Mouse (Mus musculus) spleen, postnatal 4 days (tissue): ENCODE results near the gene Lmntd2.

Source experiments
- DNase-seq, 2 experiments: peaks; one replicate each; pipeline ENCODE4 v3.0.0; 2022; ENCODE audit warnings: low spot score in 2 of 2

The Lmntd2 gene

DNA sequence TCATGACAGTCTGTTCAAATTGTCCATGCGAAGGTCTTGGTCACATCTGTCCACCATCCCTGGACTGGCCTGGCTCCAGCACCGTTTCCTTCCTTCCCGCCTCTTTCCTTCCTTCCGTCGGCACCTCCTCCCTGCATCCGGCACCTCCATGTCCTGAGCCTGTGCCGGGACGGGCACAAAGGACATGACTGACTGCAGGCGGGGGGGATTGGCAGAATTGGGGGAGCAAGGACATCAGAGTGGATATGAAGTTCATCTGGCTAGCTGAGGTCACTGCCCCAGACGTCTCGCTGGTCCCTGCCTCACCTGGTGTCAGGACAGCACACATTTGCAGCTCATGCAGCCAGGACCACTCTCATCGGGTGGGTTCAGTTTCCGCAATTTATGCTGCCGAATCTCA is 22.8 kb downstream of the Lmntd2 start:
- DNase-seq, result peak in 1 of 2 experiments; percentile 66

GRCm38 (mm10) chr7:141190220-141190619 is 23.7 kb downstream of the Lmntd2 start:
- DNase-seq, result peak in 1 of 2 experiments; percentile 55

GRCm38 (mm10) chr7:141188733-141189132 is 25.1 kb downstream of the Lmntd2 start:
- peak in 1 of 2 experiments; percentile 53 for DNase-seq

DNA sequence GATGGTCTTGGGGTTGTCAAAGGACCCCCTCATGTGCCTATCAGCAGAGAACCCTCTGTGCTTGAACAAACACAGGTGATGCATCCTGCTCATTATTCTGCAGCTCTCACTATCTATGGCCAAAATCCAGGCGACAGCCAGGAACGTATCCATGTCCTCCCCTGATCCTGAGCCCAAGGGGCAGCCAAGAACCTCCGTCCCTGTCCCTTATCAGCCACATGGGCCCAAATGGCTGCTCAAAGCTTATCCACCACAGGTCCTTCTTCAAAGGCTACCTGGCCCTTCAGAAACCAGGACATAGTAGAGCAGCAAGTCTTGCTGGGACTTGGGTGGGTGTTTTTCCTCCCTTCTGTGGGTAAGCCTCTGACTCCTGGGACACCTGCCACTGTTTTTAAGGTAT is 25.7 kb downstream of the Lmntd2 start:
- no peak for DNase-seq

GRCm38 (mm10) chr7:141176173-141176572 is 37.7 kb downstream of the Lmntd2 start:
- peak; percentile 87 to 95 for DNase-seq

DNA sequence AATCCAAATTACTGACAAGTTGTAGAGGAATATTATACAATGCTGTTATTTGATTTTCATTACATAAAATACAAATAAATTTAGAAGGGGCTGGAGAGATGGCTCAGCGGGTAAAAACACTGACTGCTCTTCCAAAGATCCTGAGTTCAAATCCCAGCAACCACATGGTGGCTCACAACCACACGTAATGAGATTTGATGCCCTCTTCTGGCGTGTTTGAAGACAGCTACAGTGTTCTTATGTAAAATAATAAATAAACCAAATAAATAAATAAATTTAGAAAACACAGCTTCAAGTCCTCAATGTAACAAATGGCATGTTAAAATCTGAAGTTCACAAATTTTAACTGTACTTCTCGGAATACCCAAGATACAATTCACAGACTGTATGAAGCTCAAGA is 38.8 kb downstream of the Lmntd2 start:
- DNase-seq, result no peak

DNA sequence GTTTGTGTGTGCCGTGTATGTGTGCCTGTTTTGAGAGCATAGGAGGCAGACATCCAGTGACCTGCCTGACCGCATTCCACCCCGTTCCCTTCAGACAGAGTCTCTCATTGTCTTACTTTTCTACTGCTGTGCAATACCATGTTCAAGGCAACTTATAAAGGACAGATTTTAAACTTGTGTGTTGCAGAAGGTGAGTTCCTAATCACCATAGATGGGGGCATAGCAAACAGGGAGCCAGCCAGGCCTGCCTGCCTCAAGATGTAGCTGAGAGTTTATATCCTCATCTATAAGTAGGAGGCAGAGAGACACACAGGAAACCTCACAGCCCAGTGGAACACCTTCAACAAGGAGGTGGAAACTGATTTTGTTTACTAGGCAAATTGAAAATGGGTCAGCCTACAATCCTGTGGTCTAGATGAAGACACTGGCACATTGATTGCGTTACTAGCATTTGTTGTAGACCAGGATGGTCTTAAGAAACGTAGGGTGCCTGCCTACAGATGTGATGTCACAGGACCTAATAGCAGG is 40.5 kb downstream of the Lmntd2 start:
- no peak for DNase-seq

DNA sequence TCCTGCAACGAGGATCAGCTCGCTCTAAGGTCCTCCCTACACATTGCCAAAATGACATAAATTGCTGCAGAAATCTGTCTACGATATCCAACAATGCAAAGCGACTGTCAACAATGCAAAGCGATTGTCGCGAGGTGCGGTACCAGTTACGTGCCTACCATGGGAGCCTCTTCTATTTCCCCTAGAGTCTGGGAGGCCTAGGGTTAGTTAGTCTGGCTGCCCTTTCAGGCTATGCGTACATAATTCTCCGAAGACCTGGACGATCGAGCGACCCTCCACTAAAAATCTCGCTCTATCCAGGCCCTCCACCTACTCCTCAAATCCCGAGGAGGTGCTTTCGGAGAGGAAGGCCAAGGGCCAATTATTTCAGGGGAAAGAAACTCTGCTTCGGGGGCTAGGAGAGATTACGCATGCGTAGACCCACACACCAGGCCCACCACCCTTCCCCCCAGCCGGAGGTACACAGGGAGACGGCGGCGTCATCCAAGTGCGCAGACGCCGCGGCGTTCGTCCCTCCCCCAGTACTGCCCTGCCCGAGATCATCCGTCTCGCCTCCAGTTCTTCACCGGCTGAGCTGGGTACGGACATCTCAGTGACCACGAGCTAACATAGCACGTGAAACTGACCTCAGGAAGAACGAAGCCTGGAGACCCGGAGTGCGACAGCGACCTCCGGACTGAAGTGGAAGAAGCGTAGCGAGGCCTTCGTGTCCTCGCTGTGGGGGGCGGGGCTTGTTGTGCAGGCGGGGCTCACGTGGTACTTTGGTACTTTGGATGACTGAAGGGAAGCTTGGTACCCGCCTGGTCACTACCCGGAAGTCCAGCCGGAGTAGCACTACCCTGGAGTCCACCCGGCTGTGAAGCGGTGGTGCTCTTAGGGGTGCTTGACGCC is 41.5 kb downstream of the Lmntd2 start, which contains the start of gene Rnh1:
Gene Rnh1 (minus strand): TSS at position 742 of the 891 bp plus-strand sequence.
- peak; percentile 82 to 92 for DNase-seq

GRCm38 (mm10) chr7:141169866-141170265 is 44.0 kb downstream of the Lmntd2 start:
- no peak for DNase-seq

DNA sequence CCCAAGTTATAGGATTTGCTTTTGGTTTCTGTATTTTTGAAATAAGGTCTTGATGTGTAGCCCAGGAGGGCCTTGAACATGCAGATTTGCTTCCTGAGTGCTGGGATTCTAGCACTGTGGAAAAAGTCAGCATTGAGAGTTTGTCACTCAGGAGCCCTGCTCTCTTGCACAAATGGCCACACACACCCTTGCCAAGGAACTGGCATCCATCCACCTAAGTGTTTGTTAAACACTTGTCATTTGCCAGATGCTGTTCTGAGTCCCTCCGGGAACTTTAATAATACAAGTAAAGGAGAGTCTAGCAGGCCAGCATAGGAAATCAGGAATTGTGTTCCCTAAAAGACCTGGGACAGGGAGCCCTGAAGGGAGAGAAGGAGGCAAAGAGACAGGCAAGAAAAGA is 44.6 kb downstream of the Lmntd2 start:
- DNase-seq, result no peak

DNA sequence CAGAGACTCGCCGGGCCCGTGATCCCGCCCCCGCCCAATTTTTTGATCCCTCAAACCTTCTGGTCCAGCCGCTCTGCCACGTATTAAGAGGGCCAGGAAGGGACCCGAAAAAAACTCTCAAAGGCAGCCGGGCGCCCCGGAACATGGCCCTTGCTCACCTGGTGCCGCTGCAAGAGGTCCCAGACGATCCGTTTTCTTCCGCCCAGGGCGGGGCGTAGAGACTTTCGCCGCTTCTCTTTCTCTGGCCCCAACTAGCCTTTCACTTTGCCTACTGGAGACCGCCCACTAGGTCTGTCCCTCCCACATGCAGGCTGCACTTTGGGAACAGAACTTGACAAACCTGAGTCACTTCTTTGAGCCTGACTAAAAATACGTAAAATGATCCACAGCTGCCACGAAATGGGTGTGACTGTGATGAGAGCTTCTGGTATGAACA is 45.3 kb downstream of the Lmntd2 start:
- peak; percentile 73 to 84 for DNase-seq

GRCm38 (mm10) chr7:141167901-141168517 is 45.9 kb downstream of the Lmntd2 start:
- no peak for DNase-seq

DNA sequence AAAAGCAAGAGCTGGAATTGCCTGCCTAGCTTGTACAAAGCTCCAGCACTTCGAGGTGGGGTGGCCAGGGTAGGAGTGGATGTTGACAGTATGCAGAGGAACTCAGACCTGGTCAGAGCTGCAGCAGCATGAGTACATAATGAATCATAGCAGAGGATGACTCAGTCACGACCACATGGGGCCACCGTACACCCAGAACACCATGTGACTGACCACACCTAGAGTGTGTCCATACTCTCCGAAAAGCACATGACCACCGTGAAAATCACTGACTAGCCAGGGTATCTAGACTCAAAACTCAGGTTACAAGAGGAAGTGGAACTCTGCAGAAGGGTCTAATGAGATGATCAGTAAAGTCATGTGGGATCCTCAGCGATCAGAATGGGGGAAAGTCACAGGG is 49.0 kb downstream of the Lmntd2 start:
- no peak for DNase-seq

DNA sequence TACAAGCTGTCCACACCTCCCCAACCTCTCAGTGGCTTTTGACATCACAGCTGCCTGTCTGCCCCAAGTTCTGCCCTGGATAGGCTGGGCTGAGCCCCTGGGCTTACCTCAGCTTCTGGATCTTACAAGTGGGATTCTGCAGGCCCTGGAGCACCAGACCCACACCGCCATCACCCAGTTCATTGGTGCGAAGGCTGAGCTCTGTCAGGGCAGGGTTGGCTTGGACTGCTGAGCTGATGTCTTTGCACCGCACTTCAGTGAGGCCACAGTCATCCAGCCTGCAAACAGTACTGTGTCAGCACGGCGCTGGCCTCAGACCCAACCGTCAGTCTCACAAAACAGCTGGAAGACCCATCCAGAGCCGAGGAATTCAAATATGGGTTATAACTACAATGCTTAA is 49.5 kb downstream of the Lmntd2 start:
- no peak for DNase-seq
